Mouse (Mus musculus): ENCODE results near the gene Tardbp. TPM values are rescaled to one million over a fixed set of nuclear protein-coding genes. Genes with fewer than 3 reads are reported as not detected.

Tardbp gene
- total RNA-seq (2023; ENCODE audit: inconsistent age) = 323 to 409 TPM (median 352 TPM) in 4 replicates

GRCm38 (mm10) chr4:148626623-148627185, at the start of gene Tardbp:
Tardbp (minus strand) TSS chr4:148627019.

GRCm38 (mm10) chr4:148643291-148644156, 16.7 kb upstream of the Tardbp start, which contains the start of gene Gm572:
Gm572 (plus strand) TSS chr4:148643317.

GRCm38 (mm10) chr4:148602357-148603120, 24.3 kb downstream of the Tardbp start, which contains the start of gene Masp2:
Masp2 (plus strand) TSS chr4:148602554.

GRCm38 (mm10) chr4:148591171-148591630, 35.6 kb downstream of the Tardbp start, which contains the start of gene Srm:
Srm (plus strand) TSS chr4:148591503.

Other genes starting within 250 kb of the Tardbp start
- gene Ubiad1, start 182.2 kb downstream of the Tardbp start, total RNA-seq (2023; ENCODE audit: inconsistent age) = 9.7 to 10.7 TPM (median 10.3 TPM) in 4 replicates
- gene Mtor, start 178.4 kb downstream of the Tardbp start, total RNA-seq (2023; ENCODE audit: inconsistent age) = 47.5 to 51.5 TPM (median 50.0 TPM) in 4 replicates
- not detected in 4 replicates for gene Angptl7, start 126.6 kb downstream of the Tardbp start, total RNA-seq (2023; ENCODE audit: inconsistent age)
- 106 to 110 TPM (median 109 TPM) in 4 replicates for gene Exosc10, start 68.6 kb downstream of the Tardbp start, total RNA-seq (2023; ENCODE audit: inconsistent age)
- 27.6 to 35.9 TPM (median 31.8 TPM) in 4 replicates for gene Srm, start 35.5 kb downstream of the Tardbp start, total RNA-seq (2023; ENCODE audit: inconsistent age)
- gene Masp2, start 24.5 kb downstream of the Tardbp start, total RNA-seq (2023; ENCODE audit: inconsistent age) = 0.57 to 1.5 TPM (median 1.3 TPM) in 4 replicates
- gene Gm572, start 16.3 kb upstream of the Tardbp start, total RNA-seq (2023; ENCODE audit: inconsistent age) = not detected in 4 replicates
- 32.6 to 35.6 TPM (median 34.8 TPM) in 4 replicates for gene Casz1, start 177.4 kb upstream of the Tardbp start, total RNA-seq (2023; ENCODE audit: inconsistent age)